Mouse (Mus musculus) lung, embryonic 16.5 days (tissue): Measurements from ENCODE around the gene Zbtb17. TPM values are rescaled to one million over a fixed set of nuclear protein-coding genes. Genes with fewer than 3 reads are reported as not detected.

Experiments used
- ATAC-seq: fragments of 200-750 bp; cut with Nextera tagmentation; 2 replicates; pipeline ENCODE4 v1.8.0; 2017; ENCODE audit warnings: low read depth, mild to moderate bottlenecking, moderate library complexity
- H3K27ac ChIP-seq: fragments of 300-500 bp; sonication (generic); 2 replicates; pipeline ENCODE4 v1.5.1; 2014; ENCODE audit warnings: mild to moderate bottlenecking, control low read depth, low read length
- H3K27me3 ChIP-seq: fragments of 300-500 bp; sonication (generic); 2 replicates; pipeline ENCODE4 v1.6.1; 2014; ENCODE audit warnings: low read depth, low read length, mixed read lengths; ENCODE audit not compliant: control insufficient read depth, insufficient read depth
- H3K36me3 ChIP-seq: fragments of 300-500 bp; sonication (generic); 2 replicates; pipeline ENCODE4 v1.6.1; 2014; ENCODE audit warnings: low read length; ENCODE audit not compliant: control insufficient read depth, insufficient read depth
- H3K4me1 ChIP-seq: fragments of 300-500 bp; sonication (generic); replicated peaks from 2 replicates; pipeline ENCODE4 v1.6.1; 2014; ENCODE audit warnings: low read length, mixed read lengths; ENCODE audit not compliant: control insufficient read depth, insufficient read depth
- H3K4me2 ChIP-seq: fragments of 300-500 bp; sonication (generic); 2 replicates; pipeline ENCODE4 v1.6.1; 2014; ENCODE audit warnings: low read depth, low read length, control low read depth
- H3K4me3 ChIP-seq: fragments of 300-500 bp; sonication (generic); 2 replicates; pipeline ENCODE4 v1.5.1; 2014; ENCODE audit warnings: mild to moderate bottlenecking, low read length, control low read depth
- H3K9ac ChIP-seq: fragments of 300-500 bp; sonication (generic); 2 replicates; pipeline ENCODE4 v1.6.1; 2014; ENCODE audit warnings: low read length, control low read depth
- H3K9me3 ChIP-seq: fragments of 300-500 bp; sonication (generic); 2 replicates; pipeline ENCODE4 v1.6.1; 2016; ENCODE audit warnings: low read length; ENCODE audit not compliant: control insufficient read depth
- WGBS: fragments of 180-500 bp; shearing (Covaris S2); extraction: QIAGEN DNeasy Blood & Tissue Kit; methylation state at CpG from one replicate; pipeline ENCODE4 v1.1.7; 2014; 5-methylcytosine and 5-hydroxymethylcytosine counted together
- polyA plus RNA-seq: library from polyadenylated mRNA; unstranded; fragments of >200 nt; fragmentation: Nextera tagmentation; extraction: Ambion mirVana; gene quantifications from 2 replicates; pipeline ENCODE4 v1.2.1, GENCODE M21; 2015

Gene Zbtb17
- polyA plus RNA-seq, 1 experiment from 2014 or later, result 30.6 TPM

GRCm38 (mm10) chr4:141408577-141408976, 35.9 kb upstream of the Zbtb17 start:
- no peak overlapping the region for H3K4me3 ChIP-seq
- no peaks in the 10 kb centered on the region for H3K9me3 ChIP-seq
- no peak for ATAC-seq
- WGBS, result 82% methylated on average over 3 of the region's 3 CpGs
- no peaks in the 10 kb centered on the region for H3K36me3 ChIP-seq
- peaks cover 4% of the 10 kb centered on the region; the same call in 1 of the 2 replicates for H3K4me1 ChIP-seq
- H3K9ac ChIP-seq, result no peak overlapping the region
- peaks cover 2% of the 10 kb centered on the region; the same call in 1 of the 2 replicates for H3K27me3 ChIP-seq
- H3K27ac ChIP-seq, result no peak overlapping the region
- no peak overlapping the region for H3K4me2 ChIP-seq

- Histone ChIP-seq H3K4me1 (no peaks in the 10 kb centered on the region), H3K36me3 (no peaks in the 10 kb centered on the region), H3K9ac (no peak overlapping the region), H3K27me3 (no peaks in the 10 kb centered on the region), H3K4me3 (no peak overlapping the region), H3K4me2 (no peak overlapping the region), H3K27ac (no peak overlapping the region), H3K9me3 (no peaks in the 10 kb centered on the region)
- no peak for ATAC-seq
- 18% methylated on average over 22 of the region's 22 CpGs for WGBS
These were observed 32.9 kb upstream of the Zbtb17 start for GRCm38 (mm10) chr4:141411430-141411992.

GRCm38 (mm10) chr4:141415924-141416323, 28.5 kb upstream of the Zbtb17 start, which contains the start of gene Clcnkb:
Gene Clcnkb, minus strand, starts transcription at chr4:141416014.
- Histone ChIP-seq H3K4me3 (no peak within 1 kb of the TSS), H3K4me1 (peaks cover 6% of the 10 kb centered on the region), H3K9me3 (no peaks in the 10 kb centered on the region), H3K27ac (no peak within 1 kb of the TSS), H3K9ac (no peak within 1 kb of the TSS), H3K4me2 (no peak within 1 kb of the TSS), H3K36me3 (no peaks in the 10 kb centered on the region), H3K27me3 (no peaks in the 10 kb centered on the region)
- whole genome bisulfite sequencing, result 64% methylated on average over 7 of the region's 7 CpGs
- no peak for ATAC-seq

GRCm38 (mm10) chr4:141419398-141420191, 24.9 kb upstream of the Zbtb17 start:
- Histone ChIP-seq H3K9ac (no peak overlapping the region), H3K27me3 (no peaks in the 10 kb centered on the region; the same call in 1 of the 2 replicates), H3K9me3 (no peaks in the 10 kb centered on the region), H3K36me3 (no peaks in the 10 kb centered on the region), H3K4me2 (no peak overlapping the region), H3K4me1 (peaks cover 15% of the 10 kb centered on the region), H3K4me3 (no peak overlapping the region), H3K27ac (no peak overlapping the region)
- WGBS, result 50% methylated on average over 27 of the region's 27 CpGs
- ATAC-seq, result no peak

- Histone ChIP-seq H3K27me3 (no peaks in the 10 kb centered on the region; the same call in 1 of the 2 replicates), H3K4me1 (peaks cover 16% of the 10 kb centered on the region), H3K27ac (peak within 1 kb of the TSS; percentile 27), H3K9ac (peak within 1 kb of the TSS; percentile 54), H3K36me3 (no peaks in the 10 kb centered on the region), H3K9me3 (no peaks in the 10 kb centered on the region), H3K4me3 (peak within 1 kb of the TSS; percentile 18), H3K4me2 (no peak within 1 kb of the TSS; the same call in 1 of the 2 replicates)
- 40% methylated on average over 9 of the region's 9 CpGs for WGBS
- no peak for ATAC-seq
These were observed 24.1 kb upstream of the Zbtb17 start, which contains the start of gene Hspb7 for GRCm38 (mm10) chr4:141420192-141420829. Gene Hspb7, plus strand, starts transcription at chr4:141420779.

- no peak for ATAC-seq
These were observed 23.6 kb upstream of the Zbtb17 start for GRCm38 (mm10) chr4:141420886-141421285.

GRCm38 (mm10) chr4:141421423-141421822, 23.0 kb upstream of the Zbtb17 start:
- 45% methylated on average over 14 of the region's 14 CpGs for whole genome bisulfite sequencing
- Histone ChIP-seq H3K36me3 (no peaks in the 10 kb centered on the region), H3K9me3 (no peaks in the 10 kb centered on the region), H3K4me1 (peaks cover 27% of the 10 kb centered on the region), H3K4me2 (no peak overlapping the region; the same call in 1 of the 2 replicates), H3K4me3 (peak overlapping the region; percentile 18), H3K9ac (peak overlapping the region; percentile 54), H3K27ac (peak overlapping the region; percentile 27), H3K27me3 (no peaks in the 10 kb centered on the region; the same call in 1 of the 2 replicates)
- ATAC-seq, result peak; percentile 34

More at GRCm38 (mm10) chr4:141420886-141421285, 23.6 kb upstream of the Zbtb17 start:
- no peak overlapping the region for H3K4me2 ChIP-seq
- H3K4me3 ChIP-seq, result no peak overlapping the region
- H3K36me3 ChIP-seq, result no peaks in the 10 kb centered on the region
- no peaks in the 10 kb centered on the region for H3K9me3 ChIP-seq
- WGBS, result 36% methylated on average over 9 of the region's 9 CpGs
- H3K4me1 ChIP-seq, result peaks cover 22% of the 10 kb centered on the region
- H3K9ac ChIP-seq, result no peak overlapping the region; the same call in 1 of the 2 replicates
- H3K27me3 ChIP-seq, result no peaks in the 10 kb centered on the region; the same call in 1 of the 2 replicates
- H3K27ac ChIP-seq, result no peak overlapping the region; the same call in 1 of the 2 replicates

DNA sequence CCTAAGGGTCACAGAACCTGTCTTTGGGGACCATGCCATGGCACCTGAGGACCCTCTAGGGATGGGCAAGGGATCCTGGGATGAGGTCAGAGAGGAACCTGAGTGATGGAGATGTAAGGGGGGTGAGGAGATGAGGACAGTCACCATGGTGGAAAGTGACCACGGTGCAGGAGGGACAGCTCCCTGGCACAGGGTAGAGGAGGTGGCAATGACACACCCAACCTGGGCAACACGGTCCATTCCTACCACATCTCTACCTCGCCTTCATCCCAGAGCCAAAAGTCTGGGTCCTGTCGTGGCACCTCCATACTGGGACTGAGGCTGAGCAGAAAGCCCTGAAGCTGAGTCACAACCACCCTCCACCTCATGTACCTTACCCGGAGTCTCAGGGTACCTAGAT, 21.6 kb upstream of the Zbtb17 start:
- Histone ChIP-seq H3K27ac (no peak overlapping the region), H3K4me3 (no peak overlapping the region), H3K9me3 (no peaks in the 10 kb centered on the region), H3K27me3 (no peaks in the 10 kb centered on the region; the same call in 1 of the 2 replicates), H3K36me3 (no peaks in the 10 kb centered on the region), H3K4me1 (peaks cover 32% of the 10 kb centered on the region), H3K9ac (no peak overlapping the region), H3K4me2 (no peak overlapping the region)
- no peak for ATAC-seq
- WGBS, result 67% methylated on average over 5 of the region's 5 CpGs

DNA sequence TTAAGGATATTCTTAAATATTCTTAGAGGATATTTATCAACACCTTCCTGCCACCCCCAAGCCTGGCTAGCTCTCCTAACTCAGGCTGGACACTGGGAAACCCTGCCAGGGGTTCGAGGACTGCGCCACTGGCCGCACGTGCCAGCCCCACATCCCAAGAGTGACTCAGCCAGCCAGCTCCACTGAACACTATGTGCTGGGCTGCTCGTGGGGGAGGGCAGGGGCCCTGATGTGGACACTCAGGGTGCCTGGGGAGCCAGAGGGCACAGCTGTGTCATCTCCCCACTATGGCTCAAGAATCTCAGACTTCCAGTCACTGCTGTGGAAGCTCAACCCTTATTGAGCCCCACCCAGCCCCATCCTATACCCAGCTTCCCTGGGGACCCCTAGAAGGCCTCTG, 21.2 kb upstream of the Zbtb17 start:
- no peak overlapping the region for H3K9ac ChIP-seq
- peaks cover 32% of the 10 kb centered on the region for H3K4me1 ChIP-seq

More for the DNA sequence above, 21.2 kb upstream of the Zbtb17 start:
- no peak overlapping the region for H3K4me3 ChIP-seq
- H3K27me3 ChIP-seq, result no peaks in the 10 kb centered on the region; the same call in 1 of the 2 replicates
- H3K27ac ChIP-seq, result no peak overlapping the region
- H3K9me3 ChIP-seq, result no peaks in the 10 kb centered on the region
- no peaks in the 10 kb centered on the region for H3K36me3 ChIP-seq
- no peak overlapping the region for H3K4me2 ChIP-seq
- ATAC-seq, result no peak
- 76% methylated on average over 5 of the region's 5 CpGs for WGBS
